Mouse (Mus musculus) neutrophil, adult 5-6 weeks (primary cell): ENCODE results near the gene Tstd3. TPM values are rescaled to one million over a fixed set of nuclear protein-coding genes. Genes with fewer than 3 reads are reported as not detected.
"Not testable (repeated sequence)": the region's sequence is repeated elsewhere in the genome, so short reads cannot be mapped to it uniquely, and the experiment has no call there.

ENCODE experiments used
- ATAC-seq: fragments of 151-379, 151-347 bp; 2 replicates; pipeline ENCODE4 v1.8.0; 2017; ENCODE audit warnings: mild to moderate bottlenecking, moderate TSS enrichment; ENCODE audit not compliant: insufficient number of reproducible peaks, poor library complexity, low FRiP score, severe bottlenecking; ENCODE audit errors: extremely low read depth
- total RNA-seq: library from RNA; stranded (forward); fragments of 200-1000 nt; gene quantifications from 2 replicates; pipeline ENCODE4 v1.2.3, GENCODE M21; 2017

Gene Tstd3
- total RNA-seq, 1 experiment from 2014 or later, result 8.3 TPM

DNA sequence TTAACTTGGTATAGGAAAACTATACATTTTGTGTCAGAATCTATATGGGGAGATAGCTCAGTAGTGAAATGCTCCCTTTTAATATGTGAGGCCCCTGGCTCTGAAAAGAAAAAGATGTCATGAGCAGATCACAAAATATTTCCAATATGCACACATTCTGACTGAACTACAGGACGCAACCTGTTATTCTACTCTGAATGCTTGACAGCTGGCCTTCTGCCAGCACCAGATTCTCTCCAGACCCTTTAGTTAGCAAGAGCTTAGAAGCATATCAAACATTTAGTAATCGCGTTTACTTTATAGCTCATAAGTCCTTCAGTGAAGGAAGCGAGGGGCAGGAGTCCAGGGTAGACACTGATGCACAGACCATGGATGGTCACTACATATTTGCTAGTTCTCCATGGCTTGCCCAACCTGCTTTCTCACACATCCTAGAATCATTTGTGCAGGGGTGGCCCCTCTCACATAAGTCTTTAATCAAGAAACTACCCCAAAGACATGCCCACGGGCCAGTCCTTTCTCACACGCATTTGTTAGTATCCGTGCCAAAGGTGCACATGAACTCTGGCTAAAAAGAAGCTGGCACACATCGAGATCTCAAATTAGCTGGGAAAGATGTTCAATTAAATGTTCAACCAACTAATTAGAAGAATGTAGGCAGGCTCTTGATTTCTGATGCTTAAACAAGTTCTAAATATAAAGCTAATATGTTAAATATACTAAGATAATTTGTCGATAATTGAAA is 5.4 kb downstream of the Tstd3 start:
- ATAC-seq, result no peak

DNA sequence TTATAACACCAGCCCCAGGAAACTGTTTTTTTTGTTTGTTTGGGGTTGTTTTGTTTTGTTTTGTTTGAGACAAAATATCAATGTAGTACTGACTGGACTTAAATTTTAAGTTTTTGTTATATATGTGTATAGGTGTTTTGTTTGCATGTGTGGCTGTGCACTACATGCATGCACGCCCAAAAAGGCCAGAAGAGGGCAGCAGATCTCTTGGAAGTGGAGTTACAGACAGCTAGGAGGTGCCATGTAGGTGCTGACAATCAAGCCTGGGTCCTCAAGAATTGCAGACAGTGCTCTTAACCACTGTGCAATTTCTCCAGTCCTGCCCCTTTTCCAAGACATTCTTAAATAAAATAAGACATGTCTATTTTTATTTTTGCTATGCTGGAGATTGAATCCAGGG is 8.2 kb downstream of the Tstd3 start:
- no peak for ATAC-seq

DNA sequence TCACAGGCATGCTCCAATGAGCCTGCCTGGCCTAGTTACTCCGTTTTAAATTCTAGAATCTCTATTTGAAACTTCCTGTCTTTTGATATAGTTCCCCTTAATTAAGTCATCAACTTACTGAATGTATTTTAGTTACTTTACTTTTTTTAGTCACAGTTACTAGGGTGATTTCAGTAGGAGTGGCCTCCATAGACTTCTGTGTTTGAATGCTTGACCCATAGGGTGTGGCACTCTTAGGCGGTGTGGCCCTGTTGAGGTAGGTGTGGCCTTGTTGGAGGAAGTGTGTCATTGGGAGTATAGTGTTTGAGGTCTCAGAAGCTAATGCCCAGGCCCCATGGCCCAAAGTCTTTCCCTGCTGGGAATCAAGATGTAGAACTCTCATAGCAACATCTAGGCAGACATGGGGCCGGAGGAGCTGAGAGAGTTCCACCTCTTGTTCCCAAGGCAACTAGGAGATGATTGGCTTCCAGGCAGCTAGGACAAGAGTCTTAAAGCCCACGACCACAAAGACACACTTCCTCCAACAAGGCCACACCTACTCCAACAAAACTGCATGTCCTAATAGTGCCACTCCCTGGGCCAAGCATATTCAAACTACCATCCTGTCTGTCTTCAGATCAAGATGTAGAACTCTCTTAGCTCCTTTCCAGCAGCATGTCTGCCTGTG is 11.8 kb downstream of the Tstd3 start:
- ATAC-seq, result peak; percentile 91

DNA sequence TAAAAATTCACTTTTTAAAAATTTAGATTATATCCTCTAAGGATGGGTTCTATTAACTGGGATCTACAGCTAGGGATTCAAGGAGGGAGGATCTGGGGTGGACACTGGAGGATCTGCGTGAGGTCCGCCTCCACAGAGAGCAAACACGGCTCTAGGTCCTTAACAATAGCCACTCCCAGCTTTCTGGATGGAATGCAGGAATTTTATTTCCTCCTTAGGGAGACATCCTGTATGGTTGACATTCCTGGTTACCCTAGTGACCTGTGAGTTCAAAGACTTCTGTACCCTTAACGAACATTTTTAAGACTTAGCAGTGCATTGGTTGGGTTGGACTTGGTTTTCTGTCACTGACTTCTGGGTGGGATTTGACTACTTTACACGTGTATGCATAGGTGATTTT is 21.3 kb downstream of the Tstd3 start:
- ATAC-seq, result no peak

DNA sequence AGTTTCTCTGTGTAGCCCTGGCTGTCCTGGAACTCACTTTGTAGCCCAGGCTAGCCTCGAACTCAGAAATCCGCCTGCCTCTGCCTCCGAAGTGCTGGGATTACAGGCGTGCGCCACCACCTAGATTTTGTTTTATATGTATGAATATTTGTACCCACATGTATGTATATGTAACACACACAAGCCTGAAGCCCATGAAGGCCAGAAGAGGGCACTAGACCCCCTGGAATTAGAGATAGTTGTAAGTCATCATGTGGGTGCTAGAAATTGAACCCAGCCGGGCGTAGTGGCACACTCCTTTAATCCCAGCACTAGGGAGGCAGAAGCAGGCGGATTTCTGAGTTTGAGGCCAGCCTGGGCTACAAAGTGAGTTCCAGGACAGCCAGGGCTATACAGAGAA is 22.9 kb downstream of the Tstd3 start:
- ATAC-seq, result not testable (repeated sequence)

DNA sequence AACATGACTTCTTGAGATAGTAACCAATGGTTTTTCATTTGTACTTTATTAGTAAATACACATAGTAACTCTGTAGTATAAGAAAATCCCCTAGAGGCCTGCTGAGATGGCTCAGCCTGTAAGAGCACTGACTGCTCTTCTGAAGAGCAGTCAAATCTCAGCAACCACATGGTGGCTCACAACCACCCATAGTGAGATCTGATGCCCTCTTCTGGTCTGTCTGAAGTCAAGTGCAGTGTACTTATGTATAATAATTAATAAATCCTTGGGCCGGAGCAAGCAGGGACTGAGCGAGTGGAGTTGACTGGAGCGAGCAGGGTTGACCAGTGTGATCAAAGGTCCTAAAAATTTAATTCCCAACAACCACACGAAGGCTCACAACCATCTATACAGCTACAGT is 27.8 kb downstream of the Tstd3 start:
- ATAC-seq, result 0 out of 2 replicates have a peak, but pooled peaks have one; percentile 23

DNA sequence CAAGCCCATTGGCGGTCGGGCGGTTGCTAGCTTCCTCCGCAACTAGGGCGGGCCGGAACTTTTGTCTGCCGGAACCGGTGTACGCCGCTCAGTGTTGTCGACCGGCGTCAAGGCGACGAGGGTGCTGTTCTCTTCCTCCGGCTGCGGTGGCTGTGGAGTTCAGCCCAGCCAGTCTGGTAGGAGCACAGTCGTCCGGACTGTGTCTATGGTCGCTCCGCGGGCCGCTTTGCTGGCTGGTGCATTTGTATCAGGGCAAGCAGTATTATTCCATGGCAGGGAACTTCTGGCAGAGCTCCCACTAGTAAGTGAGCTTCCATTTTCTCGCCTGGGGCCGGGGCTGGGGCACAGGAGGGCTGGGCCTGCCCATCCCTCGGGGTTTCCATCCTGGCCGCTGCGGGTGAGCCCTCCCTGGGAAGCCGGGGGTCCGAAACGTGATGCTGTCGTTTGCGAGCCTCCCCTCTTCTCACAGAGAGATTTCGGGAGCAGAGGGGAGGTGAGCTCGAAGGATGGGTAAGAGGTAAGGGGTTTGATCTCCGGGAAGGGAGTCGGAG is 39.3 kb downstream of the Tstd3 start, which contains the start of gene Ccnc:
Ccnc (plus strand) TSS at position 87 of the 551 bp plus-strand sequence.
- ATAC-seq, result peak; percentile 98

DNA sequence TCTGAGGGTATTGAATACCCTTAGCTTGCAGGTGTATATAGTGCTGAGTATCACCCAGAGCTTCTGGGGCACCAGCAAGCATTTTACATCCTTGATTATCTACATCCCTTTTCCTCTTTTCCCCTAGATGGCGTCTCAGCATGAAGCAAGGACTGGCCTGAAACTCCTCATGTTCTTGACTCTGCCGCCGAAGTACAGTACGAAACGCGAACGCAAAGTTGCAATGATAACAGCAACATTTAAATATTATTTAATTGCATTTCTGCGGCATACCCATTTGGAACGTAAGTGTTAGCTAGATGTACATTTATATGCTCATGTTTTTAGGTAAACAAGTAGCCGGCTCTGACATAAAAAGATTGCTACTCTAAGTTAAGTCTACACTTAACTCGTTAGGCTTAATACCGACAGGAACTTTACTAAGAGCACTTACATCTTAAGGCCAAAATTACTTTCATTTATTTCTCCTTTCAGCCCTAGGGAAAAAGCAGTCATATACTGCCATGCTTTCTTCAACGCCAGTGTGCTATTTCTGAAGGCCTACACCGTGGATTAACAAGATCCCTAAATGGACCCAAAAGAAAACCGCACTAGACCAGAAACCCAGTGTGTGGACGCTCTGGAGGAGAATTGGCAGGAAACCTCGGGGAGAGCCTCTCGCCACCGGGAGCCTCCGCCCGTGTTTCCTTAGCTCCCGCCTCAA is 39.9 kb downstream of the Tstd3 start:
- peak; percentile 51; the same call in 1 of the 2 replicates for ATAC-seq

DNA sequence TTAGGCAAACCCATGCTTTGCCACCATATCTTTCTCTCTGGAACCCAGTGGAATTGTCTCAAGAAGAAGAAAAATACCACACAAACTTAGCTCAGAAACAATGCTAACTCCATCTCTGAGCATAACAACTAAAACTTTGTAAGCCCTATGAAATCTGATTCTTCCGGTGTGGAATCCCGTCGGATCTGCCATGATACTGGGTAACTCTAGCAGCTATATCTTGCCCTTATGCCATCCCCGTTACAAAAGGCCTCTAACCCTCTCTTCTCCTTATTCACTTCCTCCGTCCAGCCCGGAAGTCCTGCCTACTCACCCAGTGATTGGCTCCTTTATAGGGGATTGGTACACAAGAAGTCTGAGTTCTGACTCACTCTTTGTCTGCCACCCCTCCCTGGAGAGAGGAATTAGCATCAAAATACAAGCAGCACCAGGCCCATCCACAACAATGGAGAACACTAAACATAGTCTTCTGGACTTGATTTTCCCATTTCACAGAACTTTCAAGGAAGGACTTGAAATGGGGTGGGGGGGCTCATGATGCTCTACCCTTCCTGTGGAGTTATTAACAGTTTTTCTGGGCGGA is 44.2 kb downstream of the Tstd3 start:
- ATAC-seq, result no peak

DNA sequence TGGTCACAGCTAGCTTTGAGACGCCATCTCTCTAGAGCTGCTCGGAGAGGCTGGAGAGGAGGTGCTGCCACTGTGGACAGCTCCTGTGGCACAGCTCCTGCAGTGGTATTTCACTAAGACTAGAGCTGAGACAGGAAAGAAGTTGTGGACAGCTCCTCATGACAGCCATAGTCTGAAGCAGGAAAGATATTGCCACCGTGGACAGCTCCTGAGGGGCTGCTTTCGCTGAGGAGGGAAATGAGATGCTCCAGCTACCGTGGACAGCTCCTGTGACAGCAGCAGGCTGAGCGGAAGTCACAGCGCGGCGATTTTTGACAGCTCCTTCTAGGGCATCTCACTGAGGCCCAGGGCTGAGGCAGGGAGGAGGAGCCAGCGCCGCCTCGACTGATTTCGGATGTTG is 54.9 kb downstream of the Tstd3 start:
- ATAC-seq, result peak; percentile 64; the same call in 1 of the 2 replicates

Other genes with a start within 250 kb of the Tstd3 start
- gene Prdm13, start 81.2 kb downstream of the Tstd3 start, total RNA-seq, result not detected in 2 replicates
- 29.3 and 32.6 TPM in 2 replicates for gene Ccnc, start 39.5 kb downstream of the Tstd3 start, total RNA-seq
- 17.9 and 18.5 TPM in 2 replicates for gene Usp45, start 56 bp downstream of the Tstd3 start, total RNA-seq
- 405 and 408 TPM in 2 replicates for gene Pnisr, start 80.4 kb upstream of the Tstd3 start, total RNA-seq
- gene Coq3, start 112.5 kb upstream of the Tstd3 start, total RNA-seq, result 2.4 and 4.2 TPM in 2 replicates
- 0.25 TPM in 1 of 2 replicates, not detected in the other for gene Faxc, start 164.1 kb upstream of the Tstd3 start, total RNA-seq